Mouse (Mus musculus) embryonic facial prominence, embryonic 11.5 days (tissue): ENCODE measurements around the gene Zc3h10. TPM values are rescaled to one million over a fixed set of nuclear protein-coding genes. Genes with fewer than 3 reads are reported as not detected.
"Not testable (repeated sequence)": the region's sequence is repeated elsewhere in the genome, so short reads cannot be mapped to it uniquely, and the experiment has no call there.

Experiments used
- ATAC-seq: fragments of 200-750 bp; cut with Nextera tagmentation; replicated peaks from 2 replicates; pipeline ENCODE4 v1.8.0; 2017; ENCODE audit warnings: low read depth; ENCODE audit not compliant: insufficient number of reproducible peaks, low FRiP score, low TSS enrichment
- DNase-seq: peaks from one replicate; pipeline ENCODE4 v3.0.0-alpha.2; 2015; ENCODE audit warnings: low spot score
- H3K27ac ChIP-seq: fragments of 300-500 bp; sonication (generic); replicated peaks from 2 replicates; pipeline ENCODE4 v1.5.1; 2014; ENCODE audit warnings: mild to moderate bottlenecking, low read depth, low read length, control low read depth
- H3K27me3 ChIP-seq: fragments of 300-500 bp; sonication (generic); 2 replicates; pipeline ENCODE4 v1.6.1; 2014; ENCODE audit warnings: mild to moderate bottlenecking, low read length, moderate library complexity, mixed read lengths; ENCODE audit not compliant: control insufficient read depth, insufficient read depth
- H3K36me3 ChIP-seq: fragments of 300-500 bp; sonication (generic); replicated peaks from 2 replicates; pipeline ENCODE4 v1.6.1; 2014; ENCODE audit warnings: low read depth, mild to moderate bottlenecking, low read length, moderate library complexity, mixed read lengths; ENCODE audit not compliant: control insufficient read depth, insufficient read depth
- H3K4me1 ChIP-seq: fragments of 300-500 bp; sonication (generic); 2 replicates; pipeline ENCODE4 v1.6.1; 2014; ENCODE audit warnings: low read length, mixed read lengths; ENCODE audit not compliant: control insufficient read depth, insufficient read depth
- H3K4me2 ChIP-seq: fragments of 300-500 bp; sonication (generic); 2 replicates; pipeline ENCODE4 v1.6.1; 2014; ENCODE audit warnings: low read depth, mild to moderate bottlenecking, control low read depth, low read length, moderate library complexity
- H3K4me3 ChIP-seq: fragments of 300-500 bp; sonication (generic); 2 replicates; pipeline ENCODE4 v1.5.1; 2014; ENCODE audit warnings: low read depth, low read length, control low read depth
- H3K9ac ChIP-seq: fragments of 300-500 bp; sonication (generic); replicated peaks from 2 replicates; pipeline ENCODE4 v1.6.1; 2014; ENCODE audit warnings: mild to moderate bottlenecking, control low read depth, low read length
- H3K9me3 ChIP-seq: fragments of 300-500 bp; sonication (generic); replicated peaks from 2 replicates; pipeline ENCODE4 v1.6.1; 2016; ENCODE audit warnings: mild to moderate bottlenecking, low read length, inconsistent platforms, mixed read lengths; ENCODE audit not compliant: control insufficient read depth
- WGBS: fragments of 180-500 bp; shearing (Covaris S2); extraction: QIAGEN DNeasy Blood & Tissue Kit; methylation state at CpG from one replicate; pipeline ENCODE4 v1.1.7; 2014; 5-methylcytosine and 5-hydroxymethylcytosine counted together
- microRNA-seq: library from miRNA; unstranded; fragments of <30 nt; microRNA quantifications from one replicate; pipeline ENCODE4, GENCODE M21; 2016; ENCODE audit warnings: borderline number of aligned reads
- polyA plus RNA-seq: library from polyadenylated mRNA; unstranded; fragments of >200 nt; fragmentation: Nextera tagmentation; extraction: Ambion mirVana; gene quantifications from 2 replicates; pipeline ENCODE4 v1.2.1, GENCODE M21; 2014

Gene Zc3h10
- polyA plus RNA-seq, 1 experiment from 2014 or later = 15.0 TPM

DNA sequence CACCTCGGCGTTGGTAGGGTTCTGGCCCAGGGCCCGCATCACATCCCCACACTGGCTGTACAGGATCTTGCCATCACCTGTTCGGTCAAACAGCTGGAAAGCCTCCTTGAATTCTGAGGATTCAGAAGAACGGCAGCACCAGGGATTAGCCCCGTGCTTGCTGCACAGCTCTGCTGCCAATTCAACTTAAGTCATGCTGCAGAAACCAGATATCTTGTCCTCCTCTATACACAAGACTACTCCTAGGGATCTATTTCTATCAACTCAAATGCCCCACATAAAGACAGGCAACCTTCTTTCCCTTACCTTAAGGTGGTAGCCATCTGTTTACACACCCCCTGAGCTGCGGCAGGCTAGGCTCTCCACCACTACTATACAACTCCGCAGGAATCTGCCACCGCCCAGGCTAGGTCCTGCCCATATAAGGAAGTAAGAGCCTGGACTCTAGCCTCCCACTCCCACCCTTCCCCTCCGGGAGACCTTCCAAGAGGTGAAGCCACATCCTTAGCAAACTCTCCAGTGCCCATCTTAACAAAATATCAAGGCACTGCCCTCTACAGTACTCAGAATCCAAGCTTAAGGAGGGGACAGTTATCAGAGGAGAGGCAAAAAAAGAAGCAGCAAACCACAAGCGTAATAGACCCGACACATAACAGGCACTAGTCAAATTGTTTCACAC lies 54.8 kb downstream of the Zc3h10 start:
- Histone ChIP-seq H3K36me3 (peaks cover 8% of the 10 kb centered on the region; the same call in 1 of the 2 replicates), H3K27ac (peak overlapping the region; percentile 39), H3K4me3 (peak overlapping the region; percentile 67), H3K4me1 (peaks cover 4% of the 10 kb centered on the region; the same call in 1 of the 2 replicates), H3K9ac (peak overlapping the region; percentile 64), H3K27me3 (no peaks in the 10 kb centered on the region), H3K9me3 (no peaks in the 10 kb centered on the region), H3K4me2 (peak overlapping the region; percentile 73)
- DNase-seq (peak; percentile 67), ATAC-seq (peak; percentile 40; the same call in 1 of the 2 replicates)
- 31% methylated on average over 12 of the region's 12 CpGs for WGBS

DNA sequence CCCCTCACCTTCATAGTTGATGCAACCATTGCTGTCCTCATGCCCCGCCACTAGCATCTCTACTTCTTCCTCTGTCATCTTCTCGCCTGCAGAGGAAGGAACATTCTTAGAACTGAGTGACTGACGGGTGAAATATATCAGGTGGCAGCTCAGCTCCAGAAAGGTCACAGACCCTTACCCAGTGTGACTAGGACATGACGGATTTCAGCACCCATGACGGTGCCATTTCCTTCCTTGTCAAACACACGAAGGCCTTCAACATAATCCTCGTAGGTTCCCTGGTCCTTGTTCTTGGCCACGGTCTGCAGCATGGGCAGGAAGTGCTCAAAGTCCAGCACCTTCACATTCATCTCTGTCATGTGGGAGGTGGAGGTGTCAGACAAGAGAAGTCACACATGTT lies 55.5 kb downstream of the Zc3h10 start:
- not testable (repeated sequence) for H3K27ac ChIP-seq

More for the DNA sequence above, 55.5 kb downstream of the Zc3h10 start:
- Histone ChIP-seq H3K4me2 (peak overlapping the region; percentile 73), H3K36me3 (peaks cover 13% of the 10 kb centered on the region), H3K4me3 (peak overlapping the region; percentile 67)
- not testable (repeated sequence) for H3K9me3 ChIP-seq, H3K9ac ChIP-seq, H3K27me3 ChIP-seq, DNase-seq, ATAC-seq, H3K4me1 ChIP-seq
- WGBS = 77% methylated on average over 8 of the region's 8 CpGs

Small RNA genes within 50 kb of the gene (microRNA-seq; reads per million reads assigned to microRNA genes)
- gene Gm47275 (not detected), gene Mir6916 (not detected), gene Mir6917 (not detected)

Other genes with a start within 250 kb of the Zc3h10 start
- not detected in 2 replicates for gene Il23a, start 249.0 kb downstream of the Zc3h10 start, polyA plus RNA-seq
- gene Pan2, start 244.4 kb downstream of the Zc3h10 start, polyA plus RNA-seq = 33.6 and 35.2 TPM in 2 replicates
- gene Cnpy2, start 225.3 kb downstream of the Zc3h10 start, polyA plus RNA-seq = 288 and 305 TPM in 2 replicates
- 246 and 258 TPM in 2 replicates for gene Cs, start 210.0 kb downstream of the Zc3h10 start, polyA plus RNA-seq
- 13.2 and 13.5 TPM in 2 replicates for gene Coq10a, start 178.8 kb downstream of the Zc3h10 start, polyA plus RNA-seq
- gene Ankrd52, start 170.7 kb downstream of the Zc3h10 start, polyA plus RNA-seq = 9.3 and 10.4 TPM in 2 replicates
- gene Slc39a5, start 146.5 kb downstream of the Zc3h10 start, polyA plus RNA-seq = not detected in 2 replicates
- 92.2 and 99.1 TPM in 2 replicates for gene Nabp2, start 136.3 kb downstream of the Zc3h10 start, polyA plus RNA-seq
- 36.4 and 38.9 TPM in 2 replicates for gene Rnf41, start 136.1 kb downstream of the Zc3h10 start, polyA plus RNA-seq
- 103 and 109 TPM in 2 replicates for gene Smarcc2, start 88.5 kb downstream of the Zc3h10 start, polyA plus RNA-seq
- 678 and 740 TPM in 2 replicates for gene Myl6, start 53.6 kb downstream of the Zc3h10 start, polyA plus RNA-seq
- gene Myl6b, start 49.1 kb downstream of the Zc3h10 start, polyA plus RNA-seq = 2.3 and 2.9 TPM in 2 replicates
- gene Esyt1, start 21.9 kb downstream of the Zc3h10 start, polyA plus RNA-seq = 12.5 and 15.8 TPM in 2 replicates
- gene Rpl41, start 1.5 kb upstream of the Zc3h10 start, polyA plus RNA-seq = 3,098 and 3,409 TPM in 2 replicates
- gene Pa2g4, start 18.2 kb upstream of the Zc3h10 start, polyA plus RNA-seq = 268 and 270 TPM in 2 replicates
- gene Erbb3, start 41.9 kb upstream of the Zc3h10 start, polyA plus RNA-seq = 10.2 and 10.6 TPM in 2 replicates
- 765 and 782 TPM in 2 replicates for gene Rps26, start 79.0 kb upstream of the Zc3h10 start, polyA plus RNA-seq
- 3.5 and 4.9 TPM in 2 replicates for gene Ikzf4, start 98.2 kb upstream of the Zc3h10 start, polyA plus RNA-seq
- 12.2 and 15.1 TPM in 2 replicates for gene Suox, start 126.3 kb upstream of the Zc3h10 start, polyA plus RNA-seq
- 71.6 and 74.3 TPM in 2 replicates for gene Rab5b, start 148.5 kb upstream of the Zc3h10 start, polyA plus RNA-seq
- 28.7 and 68.1 TPM in 2 replicates for gene Pmel, start 156.4 kb upstream of the Zc3h10 start, polyA plus RNA-seq
- gene Cdk2, start 157.3 kb upstream of the Zc3h10 start, polyA plus RNA-seq = 135 and 146 TPM in 2 replicates
- gene Dgka, start 197.1 kb upstream of the Zc3h10 start, polyA plus RNA-seq = 5.9 and 8.0 TPM in 2 replicates
- 45.9 TPM in 2 replicates for gene Pym1, start 200.1 kb upstream of the Zc3h10 start, polyA plus RNA-seq
- 0.21 and 0.24 TPM in 2 replicates for gene Mmp19, start 243.1 kb upstream of the Zc3h10 start, polyA plus RNA-seq